Mouse (Mus musculus) C2C12 (cell line): ENCODE data around the gene Reln. TPM values are rescaled to one million over a fixed set of nuclear protein-coding genes. Genes with fewer than 3 reads are reported as not detected.

Experiments
- H3K27me3 ChIP-seq: one replicate; pipeline ENCODE4 v1.6.1; 2011; ENCODE audit not compliant: control insufficient read depth, insufficient read depth, insufficient read length
- H3K36me3 ChIP-seq: one replicate; pipeline ENCODE4 v1.6.1; 2011; ENCODE audit not compliant: control insufficient read depth, insufficient read depth
- H3K4me3 ChIP-seq: one replicate; pipeline ENCODE4 v1.5.1; 2011; ENCODE audit warnings: mild to moderate bottlenecking, control low read depth; ENCODE audit not compliant: poor library complexity, insufficient read depth, severe bottlenecking
- H3K79me2 ChIP-seq: one replicate; pipeline ENCODE4 v1.6.1; 2011; ENCODE audit not compliant: control insufficient read depth, insufficient read depth
- H3K79me3 ChIP-seq: one replicate; pipeline ENCODE4 v1.6.1; 2011; ENCODE audit warnings: low read depth, control low read depth
- H3ac ChIP-seq: one replicate; pipeline ENCODE3; 2011; ENCODE audit warnings: low read depth; ENCODE audit not compliant: control insufficient read depth, insufficient read length
- CEBPB ChIP-seq: IDR thresholded peaks from one replicate; pipeline ENCODE4 v1.6.1; 2011; ENCODE audit warnings: low read depth, mild to moderate bottlenecking, control low read depth, moderate library complexity
- CTCF ChIP-seq: IDR thresholded peaks from one replicate; pipeline ENCODE4 v1.5.1; 2011; ENCODE audit not compliant: control insufficient read depth, insufficient read depth, insufficient read length
- FOSL1 ChIP-seq: IDR thresholded peaks from one replicate; pipeline ENCODE4 v1.8.0; 2011; ENCODE audit warnings: mild to moderate bottlenecking, low read length; ENCODE audit not compliant: poor library complexity, insufficient read depth, severe bottlenecking
- MAX ChIP-seq: IDR thresholded peaks from one replicate; pipeline ENCODE4 v1.6.1; 2011; ENCODE audit warnings: mild to moderate bottlenecking, control low read depth
- MYOD1 ChIP-seq: IDR thresholded peaks from one replicate; pipeline ENCODE4 v1.6.1; 2011; ENCODE audit warnings: low read depth; ENCODE audit not compliant: control insufficient read depth, insufficient read length
- MYOG ChIP-seq: IDR thresholded peaks from one replicate; pipeline ENCODE4 v1.6.1; 2011; ENCODE audit not compliant: control insufficient read depth, insufficient read length; ENCODE audit errors: extremely low read depth
- USF1 ChIP-seq: IDR thresholded peaks from one replicate; pipeline ENCODE4 v1.6.1; 2011; ENCODE audit warnings: low read depth, mild to moderate bottlenecking, control low read depth, moderate library complexity
- polyA plus RNA-seq: library from polyadenylated mRNA; unstranded; fragments of >200 nt; fragmentation: generic; extraction: Trizol; gene quantifications from one replicate; pipeline ENCODE4 v1.2.1, GENCODE M21; 2012; ENCODE audit warnings: missing spikeins

Gene Reln
- polyA plus RNA-seq, 1 experiment = not detected

- Histone ChIP-seq H3K79me2 (no peaks in the 10 kb centered on the region), H3K27me3 (no peaks in the 10 kb centered on the region), H3K79me3 (no peaks in the 10 kb centered on the region), H3ac (no peak overlapping the region), H3K4me3 (no peak overlapping the region), H3K36me3 (no peaks in the 10 kb centered on the region)
- TF ChIP-seq USF1 = no peak
- no peak for TF ChIP-seq MYOD1
- no peak for TF ChIP-seq FOSL1
- TF ChIP-seq CEBPB = no peak
- no peak for TF ChIP-seq CTCF
- TF ChIP-seq MAX = no peak
- TF ChIP-seq MYOG = no peak
Measured at GRCm38 (mm10) chr5:21844676-21845075, 499.8 kb downstream of the Reln start.

Other genes starting within 250 kb of the Reln start
- gene Orc5, start 205.7 kb upstream of the Reln start, polyA plus RNA-seq = 12.6 TPM